ENCODE assay signal across 7 mouse cellular contexts in genomic region chr11:84724080-84724479, GRCm38 (mm10).
A peak's percentile ranks its signal among the peaks of the same experiment; 100 is the strongest.
DNase-seq lines count a peak whose midpoint lies in the region; ATAC-seq and TF ChIP-seq lines count a peak whose summit lies in the region.

No protein-coding gene starts in this region.

- no peak for TF ChIP-seq CTCF in E14TG2a.4 (conservative IDR thresholded peaks at IDR 0.05; ENCODE audit: low read length)

- no peak overlapping the region for H3K27ac ChIP-seq in limb, embryonic 14.5 days (replicated peaks; ENCODE audit: low read depth, low read length)

- no peak overlapping the region for H3K9ac ChIP-seq in limb, embryonic 14.5 days (ENCODE audit: low read depth, low read length, severe bottlenecking)

- 0 out of 2 replicates have a peak overlapping the region, but pooled peaks have one; percentile 35 for H3K4me3 ChIP-seq in E14TG2a.4 (replicated peaks; ENCODE audit: low read length)
- H3K4me3 ChIP-seq in limb, embryonic 14.5 days (replicated peaks; ENCODE audit: low read length) = no peak overlapping the region

- no peak overlapping the region for H3K4me2 ChIP-seq in limb, embryonic 14.5 days (replicated peaks; ENCODE audit: low read depth, low read length, severe bottlenecking)

- no peak for ATAC-seq in limb, embryonic 14.5 days (ENCODE audit: low FRiP score, low read depth)

- 8% methylated on average over 18 of the region's 18 CpGs for WGBS in limb, embryonic 14.5 days

- H3K36me3 ChIP-seq in E14TG2a.4 (ENCODE audit: insufficient read depth, low read length) = no peaks in the 10 kb centered on the region
- H3K36me3 ChIP-seq in limb, embryonic 14.5 days (ENCODE audit: control insufficient read depth, insufficient read depth, low read length) = no peaks in the 10 kb centered on the region

- H3K27me3 ChIP-seq in E14TG2a.4 (ENCODE audit: insufficient read depth, low read length) = peaks cover 31% of the 10 kb centered on the region
- peaks cover 5% of the 10 kb centered on the region; the same call in 1 of the 2 replicates for H3K27me3 ChIP-seq in limb, embryonic 14.5 days (ENCODE audit: control insufficient read depth, insufficient read depth, low read length)

- no peak for TF ChIP-seq POLR2A in limb, embryonic 14.5 days (IDR thresholded peaks at IDR 0.05; ENCODE audit: borderline replicate concordance, extremely low read depth, insufficient read depth, insufficient read length)

- peaks cover 13% of the 10 kb centered on the region for H3K4me1 ChIP-seq in E14TG2a.4 (replicated peaks; ENCODE audit: low read depth, low read length)
- H3K4me1 ChIP-seq in limb, embryonic 14.5 days (ENCODE audit: control insufficient read depth, insufficient read depth, low read length) = no peaks in the 10 kb centered on the region

- no peaks in the 10 kb centered on the region for H3K9me3 ChIP-seq in E14TG2a.4 (ENCODE audit: low read length)
- H3K9me3 ChIP-seq in limb, embryonic 14.5 days (ENCODE audit: control insufficient read depth, low read length) = no peaks in the 10 kb centered on the region

- peak; percentile 11 for DNase-seq in 3T3-L1 (ENCODE audit: low read depth, low spot score)
- peak; percentile 72 for DNase-seq in cerebellum, adult 9-11 months
- DNase-seq in heart, postnatal 4 days = peak; percentile 55
- peak; percentile 27 for DNase-seq in limb, embryonic 14.5 days (ENCODE audit: low spot score)
- DNase-seq in ovary, postnatal 10 days (ENCODE audit: low spot score) = peak; percentile 2
- no peak for DNase-seq in gastrocnemius, adult 18-20 months (ENCODE audit: low spot score)
